Mouse (Mus musculus): ENCODE results near the gene 9030624G23Rik. TPM values are rescaled to one million over a fixed set of nuclear protein-coding genes. Genes with fewer than 3 reads are reported as not detected.
"Not testable (repeated sequence)": the region's sequence is repeated elsewhere in the genome, so short reads cannot be mapped to it uniquely, and the experiment has no call there.

Gene 9030624G23Rik
- total RNA-seq (2012; rRNA removed) (not detected in 2 replicates), polyA plus RNA-seq (2012; ENCODE audit: insufficient read depth in 1 of 2, insufficient read length in 2 of 2, low read depth in 1 of 2, low replicate concordance in 2 of 2, missing spikeins in 1 of 2) (not detected)

DNA sequence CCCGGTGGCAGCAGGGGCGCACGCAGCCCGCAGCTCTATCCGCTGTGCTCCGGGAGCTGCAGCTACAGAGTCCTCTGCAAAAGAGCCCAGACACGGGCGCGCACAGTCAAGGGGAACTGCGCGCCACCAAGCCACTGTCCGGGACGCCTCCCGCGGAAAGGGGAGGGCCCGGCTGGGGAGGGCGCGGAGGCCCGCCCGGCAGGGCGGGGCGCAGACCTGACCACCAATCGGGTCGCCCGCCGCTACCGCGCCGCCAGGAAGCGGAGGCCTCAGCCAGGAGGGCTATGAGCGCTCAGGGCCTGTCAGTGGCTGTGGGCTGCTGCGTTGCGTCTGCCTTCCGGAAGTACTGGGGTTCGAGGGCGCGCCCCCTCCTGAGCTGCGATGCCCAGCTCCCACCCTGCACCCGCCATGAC is at the start of gene 9030624G23Rik:
9030624G23Rik (minus strand) TSS at position 139 of the 413 bp plus-strand sequence.
- not testable (repeated sequence) for H3K79me2 ChIP-seq (ENCODE audit: control insufficient read depth, insufficient read depth, low read length, poor library complexity); DNase-seq (ENCODE audit: low read depth, low spot score); H3K36me3 ChIP-seq (ENCODE audit: control insufficient read depth in 1 of 2, insufficient read depth in 2 of 2, low read length in 2 of 2); H3K9me3 ChIP-seq (replicated peaks; ENCODE audit: insufficient read depth, low read length); H3K4me3 ChIP-seq (ENCODE audit: control insufficient read depth in 1 of 2, insufficient read depth in 1 of 2, low read depth in 2 of 2, low read length in 2 of 2); H3K27ac ChIP-seq (ENCODE audit: control insufficient read depth, low read depth, low read length); H3K9ac ChIP-seq (ENCODE audit: control insufficient read depth, low read depth, low read length, poor library complexity, severe bottlenecking); H3K27me3 ChIP-seq (ENCODE audit: control insufficient read depth in 1 of 2, insufficient read depth in 2 of 2, low read length in 2 of 2); H3K4me1 ChIP-seq (ENCODE audit: control insufficient read depth in 1 of 2, insufficient read depth in 2 of 2, low read length in 2 of 2)

DNA sequence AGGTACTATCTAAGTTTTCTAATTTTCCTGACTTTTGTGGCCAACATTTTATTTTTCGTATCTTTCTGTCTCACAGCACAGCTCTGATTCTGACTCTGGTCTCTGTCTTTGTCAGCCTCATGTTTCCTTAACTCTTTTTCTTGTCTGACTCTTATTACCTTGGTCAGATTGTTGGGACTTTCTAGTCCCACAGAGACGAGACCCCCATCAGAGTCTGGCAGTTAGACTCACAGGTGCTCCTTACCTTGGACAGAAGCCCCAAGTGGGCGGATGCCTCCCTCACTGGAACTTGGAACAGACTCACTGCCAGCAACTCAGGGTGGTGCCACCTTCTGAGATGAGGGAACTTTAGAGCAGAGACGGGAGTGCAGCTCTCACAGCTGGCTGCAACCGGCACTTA is 13.9 kb downstream of the 9030624G23Rik start:
- H3K27ac ChIP-seq (ENCODE audit: control insufficient read depth, low read depth, low read length); H3K4me3 ChIP-seq (ENCODE audit: control insufficient read depth in 1 of 2, insufficient read depth in 1 of 2, low read depth in 2 of 2, low read length in 2 of 2); H3K27me3 ChIP-seq (ENCODE audit: control insufficient read depth in 1 of 2, insufficient read depth in 2 of 2, low read length in 2 of 2); H3K4me1 ChIP-seq (ENCODE audit: control insufficient read depth in 1 of 2, insufficient read depth in 2 of 2, low read length in 2 of 2); H3K79me2 ChIP-seq (ENCODE audit: control insufficient read depth, insufficient read depth, low read length, poor library complexity); DNase-seq (ENCODE audit: low read depth, low spot score); H3K9ac ChIP-seq (ENCODE audit: control insufficient read depth, low read depth, low read length, poor library complexity, severe bottlenecking); H3K9me3 ChIP-seq (replicated peaks; ENCODE audit: insufficient read depth, low read length); H3K36me3 ChIP-seq (ENCODE audit: control insufficient read depth in 1 of 2, insufficient read depth in 2 of 2, low read length in 2 of 2): not testable (repeated sequence)

All from MEL (cell line).